Mouse (Mus musculus) erythroblast, embryonic 14.5 days (primary cell): ENCODE results near the gene Epop.

ENCODE experiments used
- GATA1 ChIP-seq: IDR thresholded peaks from 2 replicates; pipeline ENCODE4 v1.6.1; 2012; ENCODE audit warnings: low read length, inconsistent platforms, mixed read lengths
- TAL1 ChIP-seq: IDR thresholded peaks from 3 replicates; pipeline ENCODE4 v1.6.1; 2012; ENCODE audit warnings: low read length, inconsistent platforms, mixed read lengths

DNA sequence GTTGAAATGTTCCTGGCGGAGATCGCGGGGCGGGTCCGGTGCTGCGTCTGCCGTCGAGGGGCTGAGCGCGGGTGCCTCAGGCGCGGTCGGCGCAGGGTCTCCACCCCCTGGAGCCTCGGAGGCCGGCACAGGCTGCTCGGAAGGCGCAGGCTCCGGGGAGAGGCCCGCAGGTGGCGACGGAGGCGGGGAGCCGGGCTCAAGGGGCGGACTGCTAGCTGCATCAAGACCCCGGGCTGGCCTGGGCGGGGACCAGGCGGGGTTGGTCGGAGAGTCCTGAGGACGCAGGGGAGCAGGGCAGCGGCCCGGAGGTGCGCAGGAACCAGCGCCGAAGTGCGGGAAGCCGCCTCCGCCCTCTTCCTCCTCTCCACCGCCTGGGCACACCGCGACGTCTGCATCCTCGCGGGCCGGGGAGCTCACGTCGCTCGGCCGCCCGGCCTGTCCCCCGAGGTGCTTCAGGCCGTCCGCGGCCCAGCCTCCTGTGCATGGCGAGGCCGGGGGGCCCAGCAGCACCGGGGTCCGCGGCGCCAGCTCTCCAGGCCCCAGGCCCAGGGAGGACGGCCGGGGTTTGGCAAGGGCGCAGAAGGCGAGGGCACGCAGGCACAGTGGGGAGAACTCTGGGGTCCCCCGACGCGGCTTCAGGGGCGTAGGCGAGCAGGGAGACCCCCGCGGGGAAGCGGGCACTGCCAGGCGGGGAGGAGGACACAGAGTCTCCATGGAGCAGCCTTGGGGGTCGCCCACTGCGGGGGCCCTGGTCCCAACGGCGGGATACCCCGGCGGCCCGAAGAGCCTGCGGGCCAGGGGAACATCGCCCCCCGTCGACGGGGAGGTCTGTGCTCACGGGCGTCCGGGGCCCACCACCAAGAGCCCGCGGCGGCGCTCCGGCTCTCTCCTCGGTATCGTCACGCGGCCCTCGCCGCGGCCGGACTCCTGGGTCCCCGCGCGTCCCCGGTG is 659 bp downstream of the Epop start:
- no peak for TF ChIP-seq TAL1
- TF ChIP-seq GATA1: no peak
